Mouse (Mus musculus) skeletal muscle tissue, adult 2 months (tissue): ENCODE data around the gene Ttc23l.
"Not testable (repeated sequence)": the region's sequence is repeated elsewhere in the genome, so short reads cannot be mapped to it uniquely, and the experiment has no call there.

Experiments used
- DNase-seq: peaks from one replicate; pipeline ENCODE4 v3.0.0-alpha.2; 2012; ENCODE audit warnings: low read depth, low spot score

Ttc23l gene

GRCm38 (mm10) chr15:10558465-10558864 is at the start of gene Ttc23l:
Gene Ttc23l (minus strand): TSS chr15:10558668.
- DNase-seq = no peak

- DNase-seq = no peak
These were observed 40.9 kb upstream of the Ttc23l start for GRCm38 (mm10) chr15:10599413-10599812.

GRCm38 (mm10) chr15:10598259-10599225 is 40.1 kb upstream of the Ttc23l start:
- no peak for DNase-seq

GRCm38 (mm10) chr15:10596871-10597270 is 38.4 kb upstream of the Ttc23l start:
- DNase-seq = no peak

GRCm38 (mm10) chr15:10595408-10595807 is 36.9 kb upstream of the Ttc23l start:
- no peak for DNase-seq

GRCm38 (mm10) chr15:10594910-10595309 is 36.4 kb upstream of the Ttc23l start:
- no peak for DNase-seq

- DNase-seq = no peak
These were observed 34.6 kb upstream of the Ttc23l start for GRCm38 (mm10) chr15:10593094-10593493.

- DNase-seq = no peak
These were observed 28.1 kb upstream of the Ttc23l start for GRCm38 (mm10) chr15:10586565-10586964.

- no peak for DNase-seq
These were observed 26.1 kb upstream of the Ttc23l start for GRCm38 (mm10) chr15:10584359-10585187.

GRCm38 (mm10) chr15:10583408-10583807 is 24.9 kb upstream of the Ttc23l start:
- peak; percentile 18 for DNase-seq

- no peak for DNase-seq
These were observed 20.7 kb upstream of the Ttc23l start for GRCm38 (mm10) chr15:10579159-10579558.

- no peak for DNase-seq
These were observed 8.0 kb upstream of the Ttc23l start for GRCm38 (mm10) chr15:10566486-10566885.

- no peak for DNase-seq
These were observed 5.7 kb upstream of the Ttc23l start for GRCm38 (mm10) chr15:10564201-10564600.

- DNase-seq = no peak
These were observed 3.8 kb upstream of the Ttc23l start for GRCm38 (mm10) chr15:10562281-10562680.

GRCm38 (mm10) chr15:10560005-10560404 is 1.5 kb upstream of the Ttc23l start:
- no peak for DNase-seq

GRCm38 (mm10) chr15:10554336-10554735 is 4.1 kb downstream of the Ttc23l start:
- no peak for DNase-seq

GRCm38 (mm10) chr15:10540271-10541088 is 18.0 kb downstream of the Ttc23l start:
- no peak for DNase-seq

- DNase-seq = no peak
These were observed 22.5 kb downstream of the Ttc23l start for GRCm38 (mm10) chr15:10535969-10536368.

GRCm38 (mm10) chr15:10534591-10534990 is 23.9 kb downstream of the Ttc23l start:
- DNase-seq = no peak

- not testable (repeated sequence) for DNase-seq
These were observed 25.1 kb downstream of the Ttc23l start for GRCm38 (mm10) chr15:10533361-10533760.

GRCm38 (mm10) chr15:10531352-10531751 is 27.1 kb downstream of the Ttc23l start:
- no peak for DNase-seq
